Mouse (Mus musculus) embryonic facial prominence, embryonic 11.5 days (tissue): Measurements from ENCODE around the gene Nckap5l. TPM values are rescaled to one million over a fixed set of nuclear protein-coding genes. Genes with fewer than 3 reads are reported as not detected.

ENCODE experiments used
- ATAC-seq: fragments of 200-750 bp; cut with Nextera tagmentation; replicated peaks from 2 replicates; pipeline ENCODE4 v1.8.0; 2017; ENCODE audit warnings: low read depth; ENCODE audit not compliant: insufficient number of reproducible peaks, low FRiP score, low TSS enrichment
- DNase-seq: peaks from one replicate; pipeline ENCODE4 v3.0.0-alpha.2; 2015; ENCODE audit warnings: low spot score
- H3K27ac ChIP-seq: fragments of 300-500 bp; sonication (generic); replicated peaks from 2 replicates; pipeline ENCODE4 v1.5.1; 2014; ENCODE audit warnings: mild to moderate bottlenecking, low read depth, low read length, control low read depth
- H3K27me3 ChIP-seq: fragments of 300-500 bp; sonication (generic); 2 replicates; pipeline ENCODE4 v1.6.1; 2014; ENCODE audit warnings: mild to moderate bottlenecking, low read length, moderate library complexity, mixed read lengths; ENCODE audit not compliant: control insufficient read depth, insufficient read depth
- H3K36me3 ChIP-seq: fragments of 300-500 bp; sonication (generic); replicated peaks from 2 replicates; pipeline ENCODE4 v1.6.1; 2014; ENCODE audit warnings: low read depth, mild to moderate bottlenecking, low read length, moderate library complexity, mixed read lengths; ENCODE audit not compliant: control insufficient read depth, insufficient read depth
- H3K4me1 ChIP-seq: fragments of 300-500 bp; sonication (generic); 2 replicates; pipeline ENCODE4 v1.6.1; 2014; ENCODE audit warnings: low read length, mixed read lengths; ENCODE audit not compliant: control insufficient read depth, insufficient read depth
- H3K4me2 ChIP-seq: fragments of 300-500 bp; sonication (generic); 2 replicates; pipeline ENCODE4 v1.6.1; 2014; ENCODE audit warnings: low read depth, mild to moderate bottlenecking, control low read depth, low read length, moderate library complexity
- H3K4me3 ChIP-seq: fragments of 300-500 bp; sonication (generic); 2 replicates; pipeline ENCODE4 v1.5.1; 2014; ENCODE audit warnings: low read depth, low read length, control low read depth
- H3K9ac ChIP-seq: fragments of 300-500 bp; sonication (generic); replicated peaks from 2 replicates; pipeline ENCODE4 v1.6.1; 2014; ENCODE audit warnings: mild to moderate bottlenecking, control low read depth, low read length
- H3K9me3 ChIP-seq: fragments of 300-500 bp; sonication (generic); replicated peaks from 2 replicates; pipeline ENCODE4 v1.6.1; 2016; ENCODE audit warnings: mild to moderate bottlenecking, low read length, inconsistent platforms, mixed read lengths; ENCODE audit not compliant: control insufficient read depth
- WGBS: fragments of 180-500 bp; shearing (Covaris S2); extraction: QIAGEN DNeasy Blood & Tissue Kit; methylation state at CpG from one replicate; pipeline ENCODE4 v1.1.7; 2014; 5-methylcytosine and 5-hydroxymethylcytosine counted together
- polyA plus RNA-seq: library from polyadenylated mRNA; unstranded; fragments of >200 nt; fragmentation: Nextera tagmentation; extraction: Ambion mirVana; gene quantifications from 2 replicates; pipeline ENCODE4 v1.2.1, GENCODE M21; 2014

Gene Nckap5l
- 9.0 and 9.7 TPM in 2 replicates for polyA plus RNA-seq

GRCm38 (mm10) chr15:99457606-99458401 is at the start of gene Nckap5l:
Nckap5l (minus strand) TSS chr15:99457748.
- Histone ChIP-seq H3K27me3 (no peaks in the 10 kb centered on the region), H3K9me3 (no peaks in the 10 kb centered on the region), H3K9ac (peak within 1 kb of the TSS; percentile 78), H3K4me1 (no peaks in the 10 kb centered on the region; the same call in 1 of the 2 replicates), H3K27ac (peak within 1 kb of the TSS; percentile 89), H3K36me3 (no peaks in the 10 kb centered on the region), H3K4me3 (peak within 1 kb of the TSS; percentile 92), H3K4me2 (peak within 1 kb of the TSS; percentile 79)
- ATAC-seq (peak; percentile 93), DNase-seq (peak; percentile 96)
- WGBS, result 1% methylated on average over 44 of the region's 45 CpGs

GRCm38 (mm10) chr15:99505324-99506095 is 48.0 kb upstream of the Nckap5l start:
- DNase-seq (no peak), ATAC-seq (no peak)
- Histone ChIP-seq H3K36me3 (no peaks in the 10 kb centered on the region), H3K9ac (no peak overlapping the region), H3K9me3 (no peaks in the 10 kb centered on the region), H3K27ac (no peak overlapping the region), H3K4me3 (no peak overlapping the region), H3K4me2 (no peak overlapping the region), H3K4me1 (peaks cover 3% of the 10 kb centered on the region; the same call in 1 of the 2 replicates), H3K27me3 (no peaks in the 10 kb centered on the region)
- 76% methylated on average over 15 of the region's 15 CpGs for WGBS

GRCm38 (mm10) chr15:99503256-99503655 is 45.7 kb upstream of the Nckap5l start:
- no peak overlapping the region for H3K27ac ChIP-seq
- DNase-seq, result no peak

GRCm38 (mm10) chr15:99502311-99502831 is 44.8 kb upstream of the Nckap5l start:
- no peaks in the 10 kb centered on the region for H3K9me3 ChIP-seq
- H3K4me2 ChIP-seq, result no peak overlapping the region
- H3K9ac ChIP-seq, result no peak overlapping the region
- H3K4me3 ChIP-seq, result no peak overlapping the region
- no peaks in the 10 kb centered on the region for H3K27me3 ChIP-seq
- ATAC-seq (no peak; the same call in 1 of the 2 replicates), DNase-seq (peak; percentile 56)
- 0 out of 2 replicates have a peak overlapping the region, but pooled peaks have one; percentile 15 for H3K27ac ChIP-seq
- H3K4me1 ChIP-seq, result peaks cover 3% of the 10 kb centered on the region; the same call in 1 of the 2 replicates
- no peaks in the 10 kb centered on the region for H3K36me3 ChIP-seq
- WGBS, result 36% methylated on average over 12 of the region's 12 CpGs

More at GRCm38 (mm10) chr15:99503256-99503655, 45.7 kb upstream of the Nckap5l start:
- H3K36me3 ChIP-seq, result no peaks in the 10 kb centered on the region
- no peak overlapping the region for H3K4me2 ChIP-seq
- H3K9me3 ChIP-seq, result no peaks in the 10 kb centered on the region
- H3K4me1 ChIP-seq, result peaks cover 3% of the 10 kb centered on the region; the same call in 1 of the 2 replicates
- no peak overlapping the region for H3K9ac ChIP-seq
- WGBS, result 66% methylated on average over 5 of the region's 5 CpGs
- no peak overlapping the region for H3K4me3 ChIP-seq
- ATAC-seq, result no peak
- no peaks in the 10 kb centered on the region for H3K27me3 ChIP-seq

GRCm38 (mm10) chr15:99501292-99502260 is 44.0 kb upstream of the Nckap5l start:
- H3K36me3 ChIP-seq, result no peaks in the 10 kb centered on the region
- peaks cover 3% of the 10 kb centered on the region; the same call in 1 of the 2 replicates for H3K4me1 ChIP-seq
- no peak for ATAC-seq
- no peaks in the 10 kb centered on the region for H3K9me3 ChIP-seq
- H3K27ac ChIP-seq, result no peak overlapping the region
- peak; percentile 66 for DNase-seq
- H3K9ac ChIP-seq, result no peak overlapping the region
- WGBS, result 50% methylated on average over 20 of the region's 20 CpGs
- no peaks in the 10 kb centered on the region for H3K27me3 ChIP-seq
- no peak overlapping the region for H3K4me3 ChIP-seq
- H3K4me2 ChIP-seq, result no peak overlapping the region

GRCm38 (mm10) chr15:99500320-99500719 is 42.8 kb upstream of the Nckap5l start:
- no peak overlapping the region for H3K4me3 ChIP-seq
- no peaks in the 10 kb centered on the region for H3K27me3 ChIP-seq
- H3K4me2 ChIP-seq, result no peak overlapping the region
- H3K27ac ChIP-seq, result no peak overlapping the region
- peaks cover 3% of the 10 kb centered on the region; the same call in 1 of the 2 replicates for H3K4me1 ChIP-seq
- no peaks in the 10 kb centered on the region for H3K9me3 ChIP-seq
- no peak for DNase-seq
- H3K9ac ChIP-seq, result no peak overlapping the region
- ATAC-seq, result no peak
- 69% methylated on average over 5 of the region's 5 CpGs for WGBS
- H3K36me3 ChIP-seq, result no peaks in the 10 kb centered on the region

- 56% methylated on average over 6 of the region's 6 CpGs for WGBS
- Histone ChIP-seq H3K4me1 (peaks cover 3% of the 10 kb centered on the region; the same call in 1 of the 2 replicates), H3K9me3 (no peaks in the 10 kb centered on the region), H3K27ac (no peak overlapping the region), H3K36me3 (no peaks in the 10 kb centered on the region), H3K4me3 (no peak overlapping the region), H3K4me2 (no peak overlapping the region), H3K9ac (no peak overlapping the region), H3K27me3 (no peaks in the 10 kb centered on the region)
- no peak for ATAC-seq
- no peak for DNase-seq
These were observed 42.2 kb upstream of the Nckap5l start for GRCm38 (mm10) chr15:99499726-99500125.
